In the genomic region with DNA sequence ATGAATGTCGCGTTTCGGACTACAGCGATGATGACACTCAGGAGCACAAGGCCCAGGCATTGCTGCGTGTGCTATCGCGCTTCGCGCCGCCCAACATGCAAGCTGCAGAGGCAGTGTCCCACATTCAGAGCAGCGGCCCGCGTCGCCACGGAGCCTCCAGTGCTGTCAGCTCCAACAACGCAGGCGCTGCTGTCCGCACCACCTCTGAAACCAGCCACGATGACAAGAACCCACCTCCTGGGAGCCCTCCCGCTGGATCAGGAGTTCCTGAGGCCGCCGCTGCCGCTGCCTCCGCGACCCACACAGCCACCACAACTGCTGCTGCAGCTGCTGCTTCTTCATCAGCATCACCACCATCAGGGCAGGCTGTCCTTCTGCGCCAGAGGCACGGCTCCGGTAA, we compare ENCODE assay signal across 8 mouse cellular contexts. TPM values are rescaled to one million over a fixed set of nuclear protein-coding genes. Genes with fewer than 3 reads are reported as not detected.
DNase-seq lines count a peak whose midpoint lies in the region; ATAC-seq lines count a peak whose summit lies in the region.

No protein-coding gene starts in this region.

- no peak overlapping the region for H3K9ac ChIP-seq in intestine, embryonic 14.5 days (ENCODE audit: low read length)
- no peak overlapping the region for H3K9ac ChIP-seq in intestine, embryonic 16.5 days (ENCODE audit: low read depth, low read length)
- peak overlapping the region; percentile 65 for H3K9ac ChIP-seq in hindbrain, embryonic 14.5 days
- no peak overlapping the region for H3K9ac ChIP-seq in neural tube, embryonic 11.5 days (ENCODE audit: low read length)

- peaks cover 62% of the 10 kb centered on the region for H3K27me3 ChIP-seq in intestine, embryonic 14.5 days (replicated peaks; ENCODE audit: control insufficient read depth, insufficient read depth, low read length)
- H3K27me3 ChIP-seq in intestine, embryonic 16.5 days (replicated peaks; ENCODE audit: control insufficient read depth, insufficient read depth, low read length) = peaks cover 51% of the 10 kb centered on the region
- H3K27me3 ChIP-seq in hindbrain, embryonic 14.5 days (ENCODE audit: control insufficient read depth, insufficient read depth, low read length) = 0 out of 2 replicates have a peak, but pooled peaks cover 10% of the 10 kb centered on the region
- peaks cover 36% of the 10 kb centered on the region for H3K27me3 ChIP-seq in neural tube, embryonic 11.5 days (ENCODE audit: control insufficient read depth, insufficient read depth, low read length)

- H3K9me3 ChIP-seq in intestine, embryonic 14.5 days (ENCODE audit: control insufficient read depth, low read length) = no peaks in the 10 kb centered on the region
- H3K9me3 ChIP-seq in intestine, embryonic 16.5 days (ENCODE audit: control insufficient read depth, low read length) = no peaks in the 10 kb centered on the region
- no peaks in the 10 kb centered on the region for H3K9me3 ChIP-seq in hindbrain, embryonic 14.5 days (ENCODE audit: control insufficient read depth, low read length)
- H3K9me3 ChIP-seq in neural tube, embryonic 11.5 days (ENCODE audit: control insufficient read depth, low read length) = no peaks in the 10 kb centered on the region

- H3K27ac ChIP-seq in intestine, embryonic 14.5 days (ENCODE audit: low read depth) = no peak overlapping the region
- H3K27ac ChIP-seq in intestine, embryonic 16.5 days (ENCODE audit: low read length) = no peak overlapping the region
- no peak overlapping the region; the same call in 1 of the 2 replicates for H3K27ac ChIP-seq in hindbrain, embryonic 14.5 days
- H3K27ac ChIP-seq in neural tube, embryonic 11.5 days (ENCODE audit: low read depth, low read length) = no peak overlapping the region

- peak; percentile 53 for DNase-seq in intestine, embryonic 14.5 days (ENCODE audit: low spot score)
- DNase-seq in brain, adult 2 months (ENCODE audit: low read depth, low spot score) = peak; percentile 62
- DNase-seq in hindbrain, embryonic 14.5 days (ENCODE audit: low spot score) = peak; percentile 45
- DNase-seq in neural tube, embryonic 11.5 days (ENCODE audit: low spot score) = peak; percentile 28
- DNase-seq in testis, postnatal 14 days (ENCODE audit: low spot score) = no peak
- no peak for DNase-seq in cerebellum, adult 9-11 months
- no peak for DNase-seq in gastrocnemius, postnatal 10 days

- H3K36me3 ChIP-seq in intestine, embryonic 14.5 days (ENCODE audit: control insufficient read depth, insufficient read depth, low read length) = no peaks in the 10 kb centered on the region
- H3K36me3 ChIP-seq in intestine, embryonic 16.5 days (ENCODE audit: control insufficient read depth, insufficient read depth, low read length) = no peaks in the 10 kb centered on the region
- no peaks in the 10 kb centered on the region for H3K36me3 ChIP-seq in hindbrain, embryonic 14.5 days (replicated peaks; ENCODE audit: control insufficient read depth, insufficient read depth)
- H3K36me3 ChIP-seq in neural tube, embryonic 11.5 days (ENCODE audit: control insufficient read depth, insufficient read depth, low read length) = no peaks in the 10 kb centered on the region

- 9% methylated on average over 28 of the region's 28 CpGs for WGBS in intestine, embryonic 14.5 days
- WGBS in intestine, embryonic 16.5 days = 12% methylated on average over 28 of the region's 28 CpGs
- WGBS in hindbrain, embryonic 14.5 days = 7% methylated on average over 28 of the region's 28 CpGs
- 7% methylated on average over 28 of the region's 28 CpGs for WGBS in neural tube, embryonic 11.5 days

- H3K4me3 ChIP-seq in intestine, embryonic 14.5 days (ENCODE audit: low read depth, low read length) = no peak overlapping the region
- no peak overlapping the region for H3K4me3 ChIP-seq in intestine, embryonic 16.5 days (ENCODE audit: low read length)
- H3K4me3 ChIP-seq in hindbrain, embryonic 14.5 days (replicated peaks; ENCODE audit: low read length) = peak overlapping the region; percentile 33
- H3K4me3 ChIP-seq in neural tube, embryonic 11.5 days (ENCODE audit: low read depth, low read length) = peak overlapping the region; percentile 21; the same call in 1 of the 2 replicates

- peak overlapping the region; percentile 22; the same call in 1 of the 2 replicates for H3K4me2 ChIP-seq in intestine, embryonic 14.5 days (ENCODE audit: low read length)
- no peak overlapping the region for H3K4me2 ChIP-seq in intestine, embryonic 16.5 days (ENCODE audit: low read depth, low read length)
- peak overlapping the region; percentile 71 for H3K4me2 ChIP-seq in hindbrain, embryonic 14.5 days (replicated peaks)
- peak overlapping the region; percentile 33 for H3K4me2 ChIP-seq in neural tube, embryonic 11.5 days (ENCODE audit: low read depth)

- ATAC-seq in intestine, embryonic 14.5 days (replicated peaks; ENCODE audit: low FRiP score, low TSS enrichment, low read depth) = no peak
- ATAC-seq in intestine, embryonic 16.5 days = no peak
- ATAC-seq in hindbrain, embryonic 14.5 days (ENCODE audit: low FRiP score) = no peak
- no peak for ATAC-seq in neural tube, embryonic 11.5 days (ENCODE audit: insufficient read depth, low FRiP score, low TSS enrichment)

- H3K4me1 ChIP-seq in intestine, embryonic 14.5 days (replicated peaks; ENCODE audit: control insufficient read depth, insufficient read depth, low read length) = no peaks in the 10 kb centered on the region
- peaks cover 11% of the 10 kb centered on the region for H3K4me1 ChIP-seq in intestine, embryonic 16.5 days (ENCODE audit: control insufficient read depth, insufficient read depth, low read length)
- peaks cover 21% of the 10 kb centered on the region for H3K4me1 ChIP-seq in hindbrain, embryonic 14.5 days (replicated peaks; ENCODE audit: control insufficient read depth, insufficient read depth, low read length)
- H3K4me1 ChIP-seq in neural tube, embryonic 11.5 days (ENCODE audit: control insufficient read depth, insufficient read depth, low read length) = peaks cover 3% of the 10 kb centered on the region; the same call in 1 of the 2 replicates

RNA-seq across cellular contexts. Expression of gene Vstm2b, which starts 4.4 kb away (rescaled TPM):
- polyA plus RNA-seq in intestine, embryonic 14.5 days (2014; fragmentation: Nextera tagmentation; extraction: Ambion mirVana) = 0.79 and 1.4 TPM in 2 replicates
- 0.32 and 0.44 TPM in 2 replicates for polyA plus RNA-seq in intestine, embryonic 16.5 days (2015; fragmentation: Nextera tagmentation; extraction: Ambion mirVana)
- 39.1 and 41.4 TPM in 2 replicates for polyA plus RNA-seq in hindbrain, embryonic 14.5 days (2014; fragmentation: Nextera tagmentation; extraction: Ambion mirVana)
- polyA plus RNA-seq in neural tube, embryonic 11.5 days (2014; fragmentation: Nextera tagmentation; extraction: Ambion mirVana) = 7.9 and 8.0 TPM in 2 replicates
- total RNA-seq in gastrocnemius, postnatal 10 days (2021) = 1 to 10 TPM; 1.1 TPM

Comparison
In these comparisons a context has a peak if more than half of its experiments do, and no peak if none do; other contexts are left out.
1. DNase-seq: peak in intestine, embryonic 14.5 days (single experiment), brain, adult 2 months (single experiment), hindbrain, embryonic 14.5 days (single experiment) and neural tube, embryonic 11.5 days (single experiment); none in testis, postnatal 14 days (single experiment), cerebellum, adult 9-11 months (single experiment) and gastrocnemius, postnatal 10 days (single experiment).
2. H3K4me3 ChIP-seq: peak in hindbrain, embryonic 14.5 days (single experiment) and neural tube, embryonic 11.5 days (single experiment); none in intestine, embryonic 14.5 days (single experiment) and intestine, embryonic 16.5 days (single experiment).